Mouse (Mus musculus) lung, embryonic 14.5 days (tissue): ENCODE data around the gene Scgb1a1. TPM values are rescaled to one million over a fixed set of nuclear protein-coding genes. Genes with fewer than 3 reads are reported as not detected.

Source experiments
- ATAC-seq: fragments of 200-750 bp; cut with Nextera tagmentation; 2 replicates; pipeline ENCODE4 v1.8.0; 2017; ENCODE audit warnings: mild to moderate bottlenecking, moderate TSS enrichment, moderate library complexity; ENCODE audit not compliant: insufficient read depth
- DNase-seq: peaks from one replicate; pipeline ENCODE4 v3.0.0-alpha.2; 2015
- H3K27ac ChIP-seq: fragments of 300-500 bp; sonication (generic); 2 replicates; pipeline ENCODE4 v1.5.1; 2014; ENCODE audit warnings: low read depth, mild to moderate bottlenecking, moderate library complexity
- H3K27me3 ChIP-seq: fragments of 300-500 bp; sonication (generic); 2 replicates; pipeline ENCODE4 v1.6.1; 2014; ENCODE audit warnings: low read length, control low read depth; ENCODE audit not compliant: insufficient read depth
- H3K36me3 ChIP-seq: fragments of 300-500 bp; sonication (generic); 2 replicates; pipeline ENCODE4 v1.6.1; 2014; ENCODE audit warnings: control low read depth; ENCODE audit not compliant: insufficient read depth
- H3K4me1 ChIP-seq: fragments of 300-500 bp; sonication (generic); 2 replicates; pipeline ENCODE4 v1.6.1; 2014; ENCODE audit warnings: antibody characterized with exemption, control low read depth; ENCODE audit not compliant: insufficient read depth
- H3K4me2 ChIP-seq: fragments of 300-500 bp; sonication (generic); 2 replicates; pipeline ENCODE4 v1.6.1; 2014; ENCODE audit warnings: mild to moderate bottlenecking
- H3K4me3 ChIP-seq: fragments of 300-500 bp; sonication (generic); 2 replicates; pipeline ENCODE4 v1.5.1; 2014; ENCODE audit warnings: low read depth, low read length
- H3K9ac ChIP-seq: fragments of 300-500 bp; sonication (generic); 2 replicates; pipeline ENCODE4 v1.6.1; 2014
- H3K9me3 ChIP-seq: fragments of 300-500 bp; sonication (generic); 2 replicates; pipeline ENCODE4 v1.6.1; 2016; ENCODE audit warnings: low read depth, low read length, control low read depth
- CTCF ChIP-seq: IDR thresholded peaks from 2 replicates; pipeline ENCODE4 v1.5.1; 2016; ENCODE audit warnings: antibody characterized with exemption, low read depth
- WGBS: fragments of 180-500 bp; shearing (Covaris S2); extraction: QIAGEN DNeasy Blood & Tissue Kit; methylation state at CpG from one replicate; pipeline ENCODE4 v1.1.7; 2014; 5-methylcytosine and 5-hydroxymethylcytosine counted together
- polyA plus RNA-seq: library from polyadenylated mRNA; unstranded; fragments of >200 nt; fragmentation: Nextera tagmentation; extraction: Ambion mirVana; gene quantifications from 2 replicates; pipeline ENCODE4 v1.2.1, GENCODE M21; 2014

The Scgb1a1 gene
- polyA plus RNA-seq, 1 experiment from 2014 or later, result not detected

GRCm38 (mm10) chr19:9082191-9083009, 5.4 kb downstream of the Scgb1a1 start:
- Histone ChIP-seq H3K27ac (no peak overlapping the region), H3K4me3 (peak overlapping the region; percentile 2; the same call in 1 of the 2 replicates), H3K9ac (peak overlapping the region; percentile 42), H3K27me3 (no peaks in the 10 kb centered on the region), H3K4me2 (peak overlapping the region; percentile 45), H3K36me3 (no peaks in the 10 kb centered on the region), H3K4me1 (no peaks in the 10 kb centered on the region), H3K9me3 (no peaks in the 10 kb centered on the region)
- DNase-seq (peak; percentile 96), ATAC-seq (peak; percentile 95)
- peak; percentile 98 for TF ChIP-seq CTCF
- 17% methylated on average over 23 of the region's 23 CpGs for WGBS

DNA sequence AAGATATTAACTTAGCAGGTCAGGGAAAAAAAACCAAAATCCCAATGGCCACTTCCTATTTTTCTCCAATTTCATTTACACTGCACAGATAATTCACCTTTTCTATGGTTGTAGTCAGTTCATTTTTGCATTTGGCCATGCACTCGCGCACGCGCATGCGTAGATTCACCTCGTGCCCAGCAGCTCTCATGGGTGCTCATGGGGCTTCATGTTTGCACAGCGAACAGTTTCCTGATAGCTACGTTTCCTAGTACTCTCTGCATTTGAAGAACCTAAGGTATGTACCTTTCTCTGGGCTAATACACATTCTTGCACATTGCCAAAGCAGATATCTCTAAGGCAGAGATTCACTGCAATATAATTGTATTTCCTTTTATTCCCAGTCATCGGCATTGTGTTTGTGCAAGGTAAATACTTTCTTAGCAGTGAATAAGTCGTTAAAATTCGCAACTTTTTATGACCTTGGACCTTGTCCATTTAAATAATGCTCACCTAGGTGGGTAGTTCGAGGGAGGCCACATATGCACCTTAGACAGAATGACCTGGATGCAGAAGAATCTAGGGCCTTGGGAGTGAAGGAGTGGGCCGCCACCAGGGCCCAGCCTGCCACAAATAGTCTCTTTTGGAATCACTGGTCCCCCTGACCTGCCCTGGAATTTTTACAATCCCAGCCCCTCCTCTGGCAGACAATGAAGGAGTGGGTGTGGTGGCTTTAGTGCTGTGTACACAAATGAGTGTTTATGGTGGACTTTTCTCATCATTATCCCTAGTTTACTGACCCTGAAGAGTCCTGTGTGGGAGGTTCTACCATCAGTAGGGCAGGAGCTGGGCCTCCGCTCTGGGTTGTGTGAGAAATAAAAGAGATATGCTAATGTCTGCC, 6.2 kb downstream of the Scgb1a1 start:
- Histone ChIP-seq H3K27me3 (no peaks in the 10 kb centered on the region), H3K4me2 (peak overlapping the region; percentile 45; the same call in 1 of the 2 replicates), H3K9ac (no peak overlapping the region), H3K4me3 (no peak overlapping the region), H3K9me3 (no peaks in the 10 kb centered on the region), H3K4me1 (no peaks in the 10 kb centered on the region), H3K27ac (no peak overlapping the region), H3K36me3 (no peaks in the 10 kb centered on the region)
- DNase-seq, result peak; percentile 63
- peak; percentile 38; the same call in 1 of the 2 replicates for ATAC-seq
- WGBS, result 71% methylated on average over 14 of the region's 14 CpGs
- TF ChIP-seq CTCF, result no peak

DNA sequence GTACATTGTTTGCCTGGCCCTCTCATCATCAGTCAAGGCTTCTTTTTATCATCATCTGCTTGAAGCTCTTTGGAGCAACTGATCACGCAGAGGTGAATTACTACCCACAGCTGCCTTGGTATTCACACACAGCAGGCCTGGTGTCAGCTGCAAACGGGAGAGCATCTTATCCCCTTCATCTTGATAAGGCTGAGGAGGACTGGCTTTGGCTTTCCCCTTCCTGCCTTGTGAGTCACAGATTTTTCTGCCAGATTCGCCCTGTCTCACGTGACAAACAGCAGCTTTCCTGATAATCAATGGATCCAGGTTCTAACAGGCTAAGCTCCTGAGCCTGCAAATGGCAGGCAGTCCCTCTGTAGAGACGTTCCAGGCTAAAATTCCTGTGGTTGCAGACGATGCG, 7.8 kb downstream of the Scgb1a1 start:
- no peak for TF ChIP-seq CTCF
- no peaks in the 10 kb centered on the region for H3K4me1 ChIP-seq
- no peak overlapping the region for H3K4me2 ChIP-seq
- H3K4me3 ChIP-seq, result no peak overlapping the region
- no peak for ATAC-seq
- no peaks in the 10 kb centered on the region for H3K27me3 ChIP-seq
- WGBS, result 23% methylated on average over 7 of the region's 7 CpGs
- H3K36me3 ChIP-seq, result no peaks in the 10 kb centered on the region
- no peak overlapping the region for H3K27ac ChIP-seq
- H3K9ac ChIP-seq, result no peak overlapping the region
- no peaks in the 10 kb centered on the region for H3K9me3 ChIP-seq
- no peak for DNase-seq

DNA sequence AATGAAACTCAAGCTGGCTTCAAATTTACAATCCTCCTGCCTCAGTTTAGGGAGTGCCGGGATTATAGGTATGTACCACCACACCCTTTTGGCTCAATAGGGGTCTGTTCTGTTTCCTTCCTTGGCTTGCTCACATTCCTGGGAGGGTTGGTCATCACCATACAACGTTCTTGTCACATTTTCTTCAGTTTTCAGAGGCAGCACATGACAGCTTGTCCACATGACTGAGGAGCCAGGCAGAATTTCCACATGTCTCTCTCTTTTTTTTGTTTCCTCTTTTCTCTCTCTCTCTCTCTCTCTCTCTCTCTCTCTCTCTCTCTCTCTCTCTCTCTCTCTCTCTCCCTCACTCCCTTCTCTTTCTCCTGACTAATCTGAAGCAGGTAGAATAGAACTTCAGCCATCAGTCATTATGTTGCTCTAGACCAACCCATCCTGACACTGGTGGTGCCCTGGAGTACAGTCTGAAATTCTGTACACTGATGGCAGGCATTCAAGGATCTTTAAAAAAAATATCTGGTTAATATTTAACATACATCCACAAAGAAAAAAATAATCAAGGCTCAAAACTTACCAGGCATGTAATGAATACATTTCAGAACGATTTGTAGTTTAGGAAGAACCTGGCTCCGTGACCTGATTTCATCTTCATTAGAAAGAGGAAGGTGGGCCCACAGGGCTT, 10.6 kb downstream of the Scgb1a1 start:
- no peak for DNase-seq
- no peak for TF ChIP-seq CTCF
- ATAC-seq, result no peak
- WGBS, result 68% methylated on average over 4 of the region's 4 CpGs
- Histone ChIP-seq H3K4me1 (peaks cover 9% of the 10 kb centered on the region; the same call in 1 of the 2 replicates), H3K9me3 (no peaks in the 10 kb centered on the region), H3K27ac (no peak overlapping the region), H3K4me3 (no peak overlapping the region), H3K27me3 (no peaks in the 10 kb centered on the region), H3K4me2 (no peak overlapping the region), H3K9ac (no peak overlapping the region), H3K36me3 (no peaks in the 10 kb centered on the region)

- Histone ChIP-seq H3K4me2 (no peak overlapping the region), H3K9me3 (no peaks in the 10 kb centered on the region), H3K4me3 (no peak overlapping the region), H3K36me3 (no peaks in the 10 kb centered on the region), H3K4me1 (peaks cover 18% of the 10 kb centered on the region), H3K9ac (no peak overlapping the region), H3K27me3 (no peaks in the 10 kb centered on the region), H3K27ac (no peak overlapping the region)
- TF ChIP-seq CTCF, result no peak
- ATAC-seq (no peak), DNase-seq (no peak)
- 87% methylated on average over 3 of the region's 3 CpGs for WGBS
Observed at GRCm38 (mm10) chr19:9076035-9076434, 11.7 kb downstream of the Scgb1a1 start.

DNA sequence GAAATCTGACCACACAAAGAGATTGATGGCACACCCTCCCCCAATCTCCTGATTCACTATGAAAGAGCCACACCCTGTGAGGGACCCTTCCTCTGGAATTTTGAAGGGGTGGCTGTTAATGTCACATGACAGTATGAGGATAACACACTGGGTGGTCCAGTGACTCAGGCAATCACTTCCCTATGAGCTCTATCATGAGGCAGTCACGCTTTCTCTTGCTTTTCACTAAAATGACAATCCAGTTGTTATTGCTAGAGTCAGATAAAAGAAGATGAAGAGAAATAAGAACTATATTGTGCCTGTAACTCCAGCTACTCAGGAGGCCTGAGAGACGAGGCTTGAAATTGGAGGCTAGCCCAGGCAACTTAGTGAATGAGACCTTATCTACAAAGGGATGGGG, 12.2 kb downstream of the Scgb1a1 start:
- ATAC-seq, result no peak
- H3K9ac ChIP-seq, result no peak overlapping the region
- H3K27ac ChIP-seq, result no peak overlapping the region
- DNase-seq, result no peak
- no peak overlapping the region for H3K4me2 ChIP-seq
- no peaks in the 10 kb centered on the region for H3K36me3 ChIP-seq
- no peak overlapping the region for H3K4me3 ChIP-seq
- peaks cover 22% of the 10 kb centered on the region for H3K4me1 ChIP-seq
- H3K27me3 ChIP-seq, result no peaks in the 10 kb centered on the region
- TF ChIP-seq CTCF, result no peak
- no peaks in the 10 kb centered on the region for H3K9me3 ChIP-seq
- WGBS, result 48% methylated on average over 2 of the region's 2 CpGs
